Mouse (Mus musculus): ENCODE measurements around the gene Mtmr11. TPM values are rescaled to one million over a fixed set of nuclear protein-coding genes. Genes with fewer than 3 reads are reported as not detected.
A peak's percentile ranks its signal among the peaks of the same experiment; 100 is the strongest.
"Not testable (repeated sequence)": the region's sequence is repeated elsewhere in the genome, so short reads cannot be mapped to it uniquely, and the experiment has no call there.

Gene Mtmr11
- polyA plus RNA-seq, 1 experiment from 2014 or later = 22.6 TPM

DNA sequence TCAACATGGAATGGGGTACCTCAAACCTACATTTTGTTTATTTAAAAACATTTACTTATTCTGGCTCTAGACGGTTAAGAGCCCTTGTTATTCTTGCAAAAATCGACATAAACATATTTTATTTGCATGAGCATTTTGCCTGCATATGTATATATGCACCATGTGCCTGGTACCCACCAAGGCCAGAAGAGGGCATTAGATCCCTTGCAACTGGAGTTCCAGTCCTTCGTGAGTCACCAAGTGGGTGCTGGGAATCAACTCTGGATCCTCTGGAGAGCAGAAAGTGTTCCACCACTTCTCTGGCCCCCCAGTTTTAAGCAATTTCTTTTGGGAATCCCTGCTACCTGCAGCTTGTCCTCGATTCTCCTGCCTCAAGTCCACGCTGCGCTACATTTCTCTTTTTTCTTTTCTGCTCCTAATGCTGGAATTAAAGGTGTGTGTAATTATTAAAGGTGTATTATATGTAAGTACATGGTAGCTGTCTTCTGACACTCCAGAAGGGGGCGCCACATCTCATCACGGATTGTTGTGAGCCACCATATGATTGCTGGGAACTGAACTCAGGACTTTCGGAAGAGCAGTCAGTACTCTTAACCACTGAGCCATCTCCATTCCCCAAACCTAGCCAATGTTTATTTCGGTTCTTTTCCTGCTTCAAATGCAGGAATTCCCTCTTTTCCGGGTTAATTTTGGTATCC lies 34.0 kb downstream of the Mtmr11 start:
- Histone ChIP-seq H3K27ac (ENCODE audit: low read depth, low read length) (no peak overlapping the region), H3K4me2 (replicated peaks; ENCODE audit: low read depth, low read length) (no peak overlapping the region), H3K4me1 (ENCODE audit: control insufficient read depth, insufficient read depth, low read length) (peaks cover 5% of the 10 kb centered on the region), H3K9ac (ENCODE audit: low read depth, low read length) (no peak overlapping the region), H3K27me3 (ENCODE audit: control insufficient read depth, insufficient read depth, low read length) (no peaks in the 10 kb centered on the region), H3K4me3 (ENCODE audit: low read length) (no peak overlapping the region), H3K36me3 (ENCODE audit: control insufficient read depth, insufficient read depth, low read length) (no peaks in the 10 kb centered on the region), H3K9me3 (ENCODE audit: control insufficient read depth, low read length) (no peaks in the 10 kb centered on the region)
- no peak for ATAC-seq (ENCODE audit: low FRiP score, low TSS enrichment)
- 92% methylated on average over 11 of the region's 11 CpGs for WGBS

- H3K27me3 ChIP-seq (ENCODE audit: control insufficient read depth, insufficient read depth, low read length) = no peaks in the 10 kb centered on the region
- no peaks in the 10 kb centered on the region for H3K9me3 ChIP-seq (ENCODE audit: control insufficient read depth, low read length)
- H3K27ac ChIP-seq (ENCODE audit: low read depth, low read length) = peak overlapping the region; percentile 90
- peaks cover 5% of the 10 kb centered on the region for H3K4me1 ChIP-seq (ENCODE audit: control insufficient read depth, insufficient read depth, low read length)
- H3K36me3 ChIP-seq (ENCODE audit: control insufficient read depth, insufficient read depth, low read length) = no peaks in the 10 kb centered on the region
- 16% methylated on average over 27 of the region's 27 CpGs for WGBS
- H3K4me3 ChIP-seq (ENCODE audit: low read length) = peak overlapping the region; percentile 55
- H3K4me2 ChIP-seq (replicated peaks; ENCODE audit: low read depth, low read length) = peak overlapping the region; percentile 81
- ATAC-seq (ENCODE audit: low FRiP score, low TSS enrichment) = peak; percentile 53; the same call in 1 of the 2 replicates
- H3K9ac ChIP-seq (ENCODE audit: low read depth, low read length) = peak overlapping the region; percentile 80
Measured at GRCm38 (mm10) chr3:96196437-96197128, 34.8 kb downstream of the Mtmr11 start.

- Histone ChIP-seq H3K36me3 (ENCODE audit: control insufficient read depth, insufficient read depth, low read length) (no peaks in the 10 kb centered on the region), H3K27ac (ENCODE audit: low read depth, low read length) (peak overlapping the region; percentile 90), H3K4me3 (ENCODE audit: low read length) (peak overlapping the region; percentile 55), H3K9me3 (ENCODE audit: control insufficient read depth, low read length) (no peaks in the 10 kb centered on the region), H3K9ac (ENCODE audit: low read depth, low read length) (peak overlapping the region; percentile 80), H3K4me1 (ENCODE audit: control insufficient read depth, insufficient read depth, low read length) (peaks cover 5% of the 10 kb centered on the region), H3K27me3 (ENCODE audit: control insufficient read depth, insufficient read depth, low read length) (no peaks in the 10 kb centered on the region), H3K4me2 (replicated peaks; ENCODE audit: low read depth, low read length) (peak overlapping the region; percentile 81)
- ATAC-seq (ENCODE audit: low FRiP score, low TSS enrichment) = peak; percentile 93
- under 1% methylated on average over 50 of the region's 50 CpGs for WGBS
Measured at GRCm38 (mm10) chr3:96197129-96197749, 35.4 kb downstream of the Mtmr11 start.

- Histone ChIP-seq H3K27me3 (ENCODE audit: control insufficient read depth, insufficient read depth, low read length) (no peaks in the 10 kb centered on the region), H3K4me3 (ENCODE audit: low read length) (peak overlapping the region; percentile 55), H3K4me2 (replicated peaks; ENCODE audit: low read depth, low read length) (peak overlapping the region; percentile 81), H3K4me1 (ENCODE audit: control insufficient read depth, insufficient read depth, low read length) (peaks cover 5% of the 10 kb centered on the region), H3K36me3 (ENCODE audit: control insufficient read depth, insufficient read depth, low read length) (no peaks in the 10 kb centered on the region), H3K27ac (ENCODE audit: low read depth, low read length) (no peak overlapping the region; the same call in 1 of the 2 replicates), H3K9me3 (ENCODE audit: control insufficient read depth, low read length) (no peaks in the 10 kb centered on the region), H3K9ac (ENCODE audit: low read depth, low read length) (peak overlapping the region; percentile 43; the same call in 1 of the 2 replicates)
- ATAC-seq (ENCODE audit: low FRiP score, low TSS enrichment) = peak; percentile 28; the same call in 1 of the 2 replicates
- WGBS = 5% methylated on average over 6 of the region's 6 CpGs
Measured at GRCm38 (mm10) chr3:96198181-96198580, 36.4 kb downstream of the Mtmr11 start.

DNA sequence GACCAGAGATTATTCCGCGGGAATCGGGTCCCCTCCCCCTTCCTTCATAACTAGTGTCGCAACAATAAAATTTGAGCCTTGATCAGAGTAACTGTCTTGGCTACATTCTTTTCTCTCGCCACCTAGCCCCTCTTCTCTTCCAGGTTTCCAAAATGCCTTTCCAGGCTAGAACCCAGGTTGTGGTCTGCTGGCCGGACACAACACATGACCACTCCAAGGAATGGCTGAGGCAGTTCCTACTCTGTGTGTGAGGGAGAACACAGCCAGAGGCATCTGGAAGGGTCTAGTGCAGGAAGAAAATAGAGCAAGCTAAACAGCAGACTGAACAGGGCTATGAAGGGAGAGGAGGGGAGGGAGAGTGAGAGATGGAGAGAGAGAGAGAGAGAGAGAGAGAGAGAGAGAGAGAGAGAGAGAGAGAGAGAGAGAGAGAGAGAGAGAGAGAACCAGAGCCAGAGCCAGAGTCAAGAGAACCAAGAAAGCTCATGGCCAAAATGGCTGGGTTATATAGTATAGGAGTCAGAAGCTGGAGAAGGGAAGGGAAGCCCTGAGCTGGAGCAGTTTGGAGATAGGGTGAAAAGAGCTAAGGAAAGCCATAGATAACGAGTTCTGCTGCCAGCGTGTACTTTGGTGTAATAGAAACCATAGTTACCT lies 36.9 kb downstream of the Mtmr11 start:
- ATAC-seq (ENCODE audit: low FRiP score, low TSS enrichment); H3K36me3 ChIP-seq (ENCODE audit: control insufficient read depth, insufficient read depth, low read length); H3K27me3 ChIP-seq (ENCODE audit: control insufficient read depth, insufficient read depth, low read length); H3K9me3 ChIP-seq (ENCODE audit: control insufficient read depth, low read length); H3K4me1 ChIP-seq (ENCODE audit: control insufficient read depth, insufficient read depth, low read length); H3K9ac ChIP-seq (ENCODE audit: low read depth, low read length); H3K4me3 ChIP-seq (ENCODE audit: low read length); H3K27ac ChIP-seq (ENCODE audit: low read depth, low read length): not testable (repeated sequence)
- 0 out of 2 replicates have a peak overlapping the region, but pooled peaks have one; percentile 10 for H3K4me2 ChIP-seq (replicated peaks; ENCODE audit: low read depth, low read length)
- WGBS = 30% methylated on average over 6 of the region's 8 CpGs

DNA sequence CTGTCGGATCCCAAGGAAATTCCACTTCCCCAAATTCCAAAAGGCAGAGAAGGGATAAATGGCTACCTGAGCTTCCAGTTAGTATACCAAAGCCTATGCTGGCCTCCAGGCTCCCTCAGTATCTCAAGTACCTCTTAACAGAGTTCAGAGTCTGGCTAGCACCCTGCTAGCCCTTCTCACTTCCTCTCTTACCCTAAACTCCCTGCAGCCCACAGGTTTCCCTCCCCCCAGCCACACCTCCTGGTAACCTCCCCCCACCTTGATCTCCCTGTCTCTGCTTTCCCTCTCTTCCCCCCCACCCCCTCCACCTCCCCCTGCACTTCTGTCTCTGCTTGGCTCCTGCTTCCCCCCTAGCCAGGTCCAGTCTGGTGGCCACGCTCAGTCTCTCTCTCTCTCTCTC lies 37.9 kb downstream of the Mtmr11 start:
- Histone ChIP-seq H3K9me3 (ENCODE audit: control insufficient read depth, low read length) (no peaks in the 10 kb centered on the region), H3K4me1 (ENCODE audit: control insufficient read depth, insufficient read depth, low read length) (peaks cover 5% of the 10 kb centered on the region), H3K4me3 (ENCODE audit: low read length) (no peak overlapping the region), H3K27me3 (ENCODE audit: control insufficient read depth, insufficient read depth, low read length) (no peaks in the 10 kb centered on the region), H3K36me3 (ENCODE audit: control insufficient read depth, insufficient read depth, low read length) (no peaks in the 10 kb centered on the region), H3K9ac (ENCODE audit: low read depth, low read length) (no peak overlapping the region), H3K27ac (ENCODE audit: low read depth, low read length) (no peak overlapping the region), H3K4me2 (replicated peaks; ENCODE audit: low read depth, low read length) (no peak overlapping the region)
- no peak for ATAC-seq (ENCODE audit: low FRiP score, low TSS enrichment)
- 68% methylated on average over 2 of the region's 2 CpGs for WGBS

- Histone ChIP-seq H3K4me3 (ENCODE audit: low read length) (no peak overlapping the region), H3K36me3 (ENCODE audit: control insufficient read depth, insufficient read depth, low read length) (no peaks in the 10 kb centered on the region), H3K4me1 (ENCODE audit: control insufficient read depth, insufficient read depth, low read length) (no peaks in the 10 kb centered on the region), H3K9ac (ENCODE audit: low read depth, low read length) (no peak overlapping the region), H3K9me3 (ENCODE audit: control insufficient read depth, low read length) (no peaks in the 10 kb centered on the region), H3K4me2 (replicated peaks; ENCODE audit: low read depth, low read length) (no peak overlapping the region), H3K27me3 (ENCODE audit: control insufficient read depth, insufficient read depth, low read length) (no peaks in the 10 kb centered on the region), H3K27ac (ENCODE audit: low read depth, low read length) (no peak overlapping the region)
- no peak for ATAC-seq (ENCODE audit: low FRiP score, low TSS enrichment)
- 75% methylated on average over 3 of the region's 3 CpGs for WGBS
Measured at GRCm38 (mm10) chr3:96207819-96208218, 46.0 kb downstream of the Mtmr11 start.

- Histone ChIP-seq H3K4me1 (ENCODE audit: control insufficient read depth, insufficient read depth, low read length) (no peaks in the 10 kb centered on the region), H3K4me2 (replicated peaks; ENCODE audit: low read depth, low read length) (no peak overlapping the region), H3K27ac (ENCODE audit: low read depth, low read length) (no peak overlapping the region), H3K27me3 (ENCODE audit: control insufficient read depth, insufficient read depth, low read length) (no peaks in the 10 kb centered on the region), H3K36me3 (ENCODE audit: control insufficient read depth, insufficient read depth, low read length) (no peaks in the 10 kb centered on the region), H3K9ac (ENCODE audit: low read depth, low read length) (no peak overlapping the region), H3K4me3 (ENCODE audit: low read length) (no peak overlapping the region), H3K9me3 (ENCODE audit: control insufficient read depth, low read length) (no peaks in the 10 kb centered on the region)
- WGBS = 26% methylated on average over 15 of the region's 15 CpGs
- no peak for ATAC-seq (ENCODE audit: low FRiP score, low TSS enrichment)
Measured at GRCm38 (mm10) chr3:96209242-96209641, 47.4 kb downstream of the Mtmr11 start.

Data from kidney, embryonic 14.5 days (tissue).